In the genomic region with DNA sequence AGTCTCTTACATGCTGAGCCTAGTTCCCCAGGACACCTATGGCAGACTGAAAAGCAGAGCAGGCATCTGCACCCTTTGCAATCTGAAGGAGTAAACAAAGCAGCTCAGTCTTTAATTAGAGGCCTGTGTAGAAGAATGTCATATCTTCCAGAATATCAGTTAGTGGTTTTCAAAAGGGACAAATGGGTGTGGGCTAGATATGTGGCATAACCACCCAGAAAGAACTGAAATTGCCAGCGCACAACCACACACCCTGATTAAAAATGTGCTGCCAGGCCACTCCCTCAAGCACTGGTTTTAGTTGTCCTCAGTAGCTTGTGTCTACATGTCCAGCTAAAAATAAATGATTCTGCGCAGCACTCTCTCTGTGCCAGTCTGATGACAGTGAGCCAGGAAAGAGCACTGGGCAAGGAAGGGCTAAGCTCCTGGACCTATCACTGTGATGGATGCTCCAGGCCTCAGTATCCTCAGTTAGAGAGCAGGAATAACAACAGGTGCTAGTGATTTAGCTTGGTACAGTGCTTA, we compare ENCODE assay signal across 18 mouse cellular contexts. TPM values are rescaled to one million over a fixed set of nuclear protein-coding genes. Genes with fewer than 3 reads are reported as not detected.
DNase-seq lines count a peak whose midpoint lies in the region; ATAC-seq and TF ChIP-seq lines count a peak whose summit lies in the region.
"Had no signal": no experiment of that assay in that cellular context is flagged by ENCODE, and none has a peak within 500 bp of the region (broad histone marks: within the 10 kb centered on the region; RNA-seq: fewer than 3 reads in every experiment).

No protein-coding gene starts in this region.

- no peak overlapping the region for H3K27ac ChIP-seq in heart, embryonic 11.5 days (ENCODE audit: low read depth, low read length)
- H3K27ac ChIP-seq in MEL (ENCODE audit: control insufficient read depth, low read depth, low read length): no peak overlapping the region
- H3K27ac ChIP-seq: embryonic facial prominence, embryonic 12.5 days; hindbrain, embryonic 10.5 days; intestine, embryonic 15.5 days; limb, embryonic 13.5 days; liver, embryonic 15.5 days; midbrain, embryonic 15.5 days; neural tube, embryonic 12.5 days had no signal

- no peak overlapping the region for H3K9ac ChIP-seq in heart, embryonic 11.5 days (ENCODE audit: low read depth, low read length)
- no peak overlapping the region for H3K9ac ChIP-seq in MEL (ENCODE audit: control insufficient read depth, low read depth, low read length, poor library complexity, severe bottlenecking)
- H3K9ac ChIP-seq: embryonic facial prominence, embryonic 12.5 days; intestine, embryonic 15.5 days; limb, embryonic 13.5 days; liver, embryonic 15.5 days; midbrain, embryonic 15.5 days; neural tube, embryonic 12.5 days had no signal

- 71% methylated on average over 2 of the region's 2 CpGs for WGBS in heart, embryonic 11.5 days (ENCODE audit: insufficient replicate concordance)

- TF ChIP-seq RAD21 in MEL (IDR thresholded peaks at IDR 0.05; ENCODE audit: low read depth, low read length): no peak

- H3K4me2 ChIP-seq in heart, embryonic 11.5 days: no peak overlapping the region
- H3K4me2 ChIP-seq: embryonic facial prominence, embryonic 12.5 days; intestine, embryonic 15.5 days; limb, embryonic 13.5 days; liver, embryonic 15.5 days; midbrain, embryonic 15.5 days; neural tube, embryonic 12.5 days had no signal

- no peaks in the 10 kb centered on the region for H3K79me2 ChIP-seq in MEL (ENCODE audit: control insufficient read depth, insufficient read depth, low read length, poor library complexity)

- H3K36me3 ChIP-seq in heart, embryonic 11.5 days (ENCODE audit: control insufficient read depth, insufficient read depth, low read length): no peaks in the 10 kb centered on the region
- H3K36me3 ChIP-seq in MEL (ENCODE audit: control insufficient read depth in 1 of 2, insufficient read depth in 2 of 2, low read length in 2 of 2): peaks cover 0 to 8% of the 10 kb centered on the region in 2 experiments; a peak in 2 of 4 replicates
- H3K36me3 ChIP-seq: embryonic facial prominence, embryonic 12.5 days; hindbrain, embryonic 10.5 days; intestine, embryonic 15.5 days; limb, embryonic 13.5 days; liver, embryonic 15.5 days; midbrain, embryonic 15.5 days; neural tube, embryonic 12.5 days had no signal

- TF ChIP-seq EP300 in MEL (IDR thresholded peaks at IDR 0.05; ENCODE audit: low read depth in 1 of 2, low read length in 2 of 2): peak in 1 of 2 experiments; percentile 35; a peak in 1 of 4 replicates

- no peaks in the 10 kb centered on the region for H3K9me3 ChIP-seq in heart, embryonic 11.5 days (replicated peaks; ENCODE audit: control insufficient read depth, low read length)
- H3K9me3 ChIP-seq in MEL (replicated peaks; ENCODE audit: insufficient read depth, low read length): no peaks in the 10 kb centered on the region
- H3K9me3 ChIP-seq: embryonic facial prominence, embryonic 12.5 days; hindbrain, embryonic 10.5 days; intestine, embryonic 15.5 days; limb, embryonic 13.5 days; liver, embryonic 15.5 days; midbrain, embryonic 15.5 days; neural tube, embryonic 12.5 days had no signal

- DNase-seq in heart, adult 8-10 months (ENCODE audit: low spot score): peak; percentile 38
- no peak for DNase-seq in MEL (ENCODE audit: low read depth, low spot score)
- DNase-seq in brain, adult 2 months (ENCODE audit: low read depth, low spot score): peak; percentile 5
- no peak for DNase-seq in layer of hippocampus, postnatal 36 days
- no peak for DNase-seq in right cerebral cortex, postnatal 4 days
- DNase-seq: cerebellum, postnatal 36 days; right cerebral cortex, postnatal 14 days; thymus, adult 18-20 months had no signal

- no peak overlapping the region for H3K4me3 ChIP-seq in heart, embryonic 11.5 days (ENCODE audit: low read depth, low read length)
- H3K4me3 ChIP-seq in MEL (ENCODE audit: control insufficient read depth in 1 of 2, insufficient read depth in 1 of 2, low read depth in 2 of 2, low read length in 2 of 2): no peak overlapping the region
- H3K4me3 ChIP-seq: embryonic facial prominence, embryonic 12.5 days; hindbrain, embryonic 10.5 days; intestine, embryonic 15.5 days; limb, embryonic 13.5 days; liver, embryonic 15.5 days; midbrain, embryonic 15.5 days; neural tube, embryonic 12.5 days had no signal

- no peak for ATAC-seq in heart, embryonic 11.5 days (replicated peaks; ENCODE audit: insufficient number of reproducible peaks, low FRiP score, low TSS enrichment)
- 0 out of 2 replicates have a peak, but pooled peaks have one; percentile 7 for ATAC-seq in megakaryocyte progenitor cell, adult 5-6 weeks (replicated peaks; ENCODE audit: poor library complexity)
- ATAC-seq: intestine, embryonic 15.5 days; midbrain, embryonic 15.5 days had no signal

- no peak for TF ChIP-seq POLR2A in MEL (IDR thresholded peaks at IDR 0.05; ENCODE audit: control insufficient read depth in 1 of 2, insufficient read depth in 1 of 2, low read depth in 1 of 2, low read length in 2 of 2, poor library complexity in 1 of 2)

- no peaks in the 10 kb centered on the region for H3K27me3 ChIP-seq in heart, embryonic 11.5 days (ENCODE audit: control insufficient read depth, insufficient read depth, low read length)
- H3K27me3 ChIP-seq in MEL (ENCODE audit: control insufficient read depth in 1 of 2, insufficient read depth in 2 of 2, low read length in 2 of 2): no peaks in the 10 kb centered on the region; a peak in 1 of 4 replicates
- H3K27me3 ChIP-seq: CH12.LX; embryonic facial prominence, embryonic 12.5 days; intestine, embryonic 15.5 days; limb, embryonic 13.5 days; liver, embryonic 15.5 days; midbrain, embryonic 15.5 days; neural tube, embryonic 12.5 days had no signal

- no peak for TF ChIP-seq CTCF in MEL (IDR thresholded peaks at IDR 0.05 in 2 of 3, conservative IDR thresholded peaks at IDR 0.05 in 1 of 3; ENCODE audit: control insufficient read depth in 1 of 3, insufficient read depth in 1 of 3, low read depth in 2 of 3, low read length in 3 of 3, poor library complexity in 1 of 3, severe bottlenecking in 1 of 3)

- H3K4me1 ChIP-seq in heart, embryonic 11.5 days (ENCODE audit: control insufficient read depth, insufficient read depth, low read length): peaks cover 9% of the 10 kb centered on the region
- peaks cover 2 to 3% of the 10 kb centered on the region in 2 experiments; a peak in 3 of 4 replicates for H3K4me1 ChIP-seq in MEL (ENCODE audit: control insufficient read depth in 1 of 2, insufficient read depth in 2 of 2, low read length in 2 of 2)

TF ChIP-seq in MEL, 35 proteins besides CTCF, POLR2A, EP300 and RAD21:
- TF ChIP-seq GATA1 (IDR thresholded peaks at IDR 0.05; ENCODE audit: low read depth, low read length) (no peak), RCOR1 (IDR thresholded peaks at IDR 0.05; ENCODE audit: low read depth, low read length) (peak; percentile 7; the same call in 1 of the 2 replicates)

RNA-seq across cellular contexts. Expression of a gene that starts 35.1 kb away (rescaled TPM):
- total RNA-seq in heart, adult 8-10 months (2022): 100 to 1,000 TPM; 294 to 330 (median 319) TPM
- 314 and 434 TPM in 2 replicates for polyA plus RNA-seq in heart, embryonic 11.5 days (2014; fragmentation: Nextera tagmentation; extraction: Ambion mirVana)
- 73.7 and 76.7 TPM in 2 replicates for total RNA-seq in MEL (2012; rRNA removed)
- polyA plus RNA-seq in MEL (2012; ENCODE audit: insufficient read depth in 1 of 2, insufficient read length in 2 of 2, low read depth in 1 of 2, low replicate concordance in 2 of 2, missing spikeins in 1 of 2): 100 to 1,000 TPM; 114 to 189 TPM
- 78.2 and 84.2 TPM in 2 replicates for total RNA-seq in megakaryocyte progenitor cell, adult 5-6 weeks (2015)
- 139 and 140 TPM in 2 replicates for total RNA-seq in megakaryocyte progenitor cell, adult 5-6 weeks (2017)
- total RNA-seq in layer of hippocampus, postnatal 36 days (2021): 10 to 100 TPM; 42.7 to 45.3 TPM

Comparison
In these comparisons a context has a peak if more than half of its experiments do, and no peak if none do; other contexts are left out.
1. DNase-seq: peak in heart, adult 8-10 months (single experiment) and brain, adult 2 months (single experiment); none in MEL (single experiment), layer of hippocampus, postnatal 36 days (0 of 2) and right cerebral cortex, postnatal 4 days (single experiment).